Mouse (Mus musculus) retina, postnatal 1 day (tissue): ENCODE measurements at regions not wholly inside any gene's neighbourhood (a gene's known extent, or its start where the extent isn't known, plus 50 kb on each side); places are given as distances from the start of the nearest gene placed in this dataset.

Experiments used
- DNase-seq: peaks from one replicate; pipeline ENCODE4 v3.0.0-alpha.2; 2012

- DNase-seq: peak; percentile 88
These were observed 1541.6 kb upstream of the Gulo start for GRCm38 (mm10) chr14:67550462-67551185.

GRCm38 (mm10) chr14:67548750-67549149 is 1539.7 kb upstream of the Gulo start:
- DNase-seq: no peak

GRCm38 (mm10) chr14:67545036-67545435 is 1536.0 kb upstream of the Gulo start:
- no peak for DNase-seq

GRCm38 (mm10) chr14:67541271-67541711 is 1532.3 kb upstream of the Gulo start:
- DNase-seq: peak; percentile 55

- DNase-seq: no peak
These were observed 1529.7 kb upstream of the Gulo start for GRCm38 (mm10) chr14:67538696-67539095.

GRCm38 (mm10) chr14:67536787-67537659 is 1528.0 kb upstream of the Gulo start:
- peak; percentile 68 for DNase-seq

GRCm38 (mm10) chr14:67506729-67507395 is 1497.9 kb upstream of the Gulo start:
- peak; percentile 71 for DNase-seq

DNA sequence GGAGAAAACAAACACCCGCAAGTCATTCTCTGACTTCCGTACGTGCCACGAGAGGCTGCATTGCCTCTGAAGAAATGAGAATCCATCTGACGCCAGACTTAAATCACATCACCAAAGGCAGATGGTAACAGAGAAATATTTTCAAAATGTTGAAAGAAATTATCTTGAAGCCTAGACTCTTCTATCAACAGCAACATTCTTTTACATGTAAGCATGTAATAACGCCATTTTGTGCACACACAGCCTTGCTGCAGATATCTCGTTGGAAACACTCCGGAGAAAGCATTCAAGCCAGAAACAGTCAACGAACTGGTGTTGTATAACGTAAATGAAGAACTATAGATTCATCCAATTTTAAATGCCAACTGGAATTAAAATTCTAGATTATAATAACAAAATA is 1483.1 kb upstream of the Gulo start:
- no peak for DNase-seq

- no peak for DNase-seq
These were observed 1477.7 kb upstream of the Gulo start for GRCm38 (mm10) chr14:67486676-67487075.

- no peak for DNase-seq
These were observed 1476.4 kb upstream of the Gulo start for GRCm38 (mm10) chr14:67485449-67485800.

GRCm38 (mm10) chr14:67484533-67485448 is 1475.8 kb upstream of the Gulo start:
- no peak for DNase-seq
